Mouse (Mus musculus) right cerebral cortex, adult 18-20 months (tissue): ENCODE data around the gene Gm20388.
"Not testable (repeated sequence)": the region's sequence is repeated elsewhere in the genome, so short reads cannot be mapped to it uniquely, and the experiment has no call there.

ENCODE experiments used
- DNase-seq: peaks from one replicate; pipeline ENCODE4 v3.0.0; 2022; ENCODE audit warnings: mixed read lengths

Gene Gm20388

GRCm38 (mm10) chr8:120351332-120352071, 440.9 kb downstream of the Gm20388 start:
- no peak for DNase-seq

GRCm38 (mm10) chr8:120352096-120352495, 441.5 kb downstream of the Gm20388 start:
- peak; percentile 89 for DNase-seq

- no peak for DNase-seq
Measured at GRCm38 (mm10) chr8:120356067-120356466, 445.4 kb downstream of the Gm20388 start.

GRCm38 (mm10) chr8:120357504-120357903, 446.9 kb downstream of the Gm20388 start:
- DNase-seq = no peak

GRCm38 (mm10) chr8:120361301-120361700, 450.7 kb downstream of the Gm20388 start:
- peak; percentile 73 for DNase-seq

- no peak for DNase-seq
Measured at GRCm38 (mm10) chr8:120363552-120364071, 453.0 kb downstream of the Gm20388 start.

- no peak for DNase-seq
Measured at GRCm38 (mm10) chr8:120364093-120364725, 453.6 kb downstream of the Gm20388 start.

GRCm38 (mm10) chr8:120366840-120367239, 456.2 kb downstream of the Gm20388 start:
- no peak for DNase-seq

GRCm38 (mm10) chr8:120368191-120368590, 457.6 kb downstream of the Gm20388 start:
- DNase-seq = not testable (repeated sequence)

- DNase-seq = peak; percentile 87
Measured at GRCm38 (mm10) chr8:120368814-120369649, 458.4 kb downstream of the Gm20388 start.

- no peak for DNase-seq
Measured at GRCm38 (mm10) chr8:120369956-120370355, 459.3 kb downstream of the Gm20388 start.

- DNase-seq = no peak
Measured at GRCm38 (mm10) chr8:120370461-120370860, 459.8 kb downstream of the Gm20388 start.

GRCm38 (mm10) chr8:120371146-120371545, 460.5 kb downstream of the Gm20388 start:
- no peak for DNase-seq

- DNase-seq = peak; percentile 76
Measured at GRCm38 (mm10) chr8:120371725-120372457, 461.2 kb downstream of the Gm20388 start.

- no peak for DNase-seq
Measured at GRCm38 (mm10) chr8:120372684-120373083, 462.0 kb downstream of the Gm20388 start.

- no peak for DNase-seq
Measured at GRCm38 (mm10) chr8:120373621-120374020, 463.0 kb downstream of the Gm20388 start.

GRCm38 (mm10) chr8:120374070-120374469, 463.4 kb downstream of the Gm20388 start:
- no peak for DNase-seq

GRCm38 (mm10) chr8:120374514-120374913, 463.9 kb downstream of the Gm20388 start:
- no peak for DNase-seq

GRCm38 (mm10) chr8:120375170-120375569, 464.5 kb downstream of the Gm20388 start:
- DNase-seq = no peak

GRCm38 (mm10) chr8:120376215-120376614, 465.6 kb downstream of the Gm20388 start:
- no peak for DNase-seq

- DNase-seq = no peak
Measured at GRCm38 (mm10) chr8:120376847-120377802, 466.5 kb downstream of the Gm20388 start.
